ENCODE assay signal across 28 mouse cellular contexts in genomic region chr13:114909514-114909913, GRCm38 (mm10). TPM values are rescaled to one million over a fixed set of nuclear protein-coding genes. Genes with fewer than 3 reads are reported as not detected.
DNase-seq lines count a peak whose midpoint lies in the region; ATAC-seq lines count a peak whose summit lies in the region.
"Had no signal": no experiment of that assay in that cellular context is flagged by ENCODE, and none has a peak within 500 bp of the region (broad histone marks: within the 10 kb centered on the region; RNA-seq: fewer than 3 reads in every experiment).

No protein-coding gene starts in this region.

- no peak overlapping the region for H3K4me3 ChIP-seq in neural tube, embryonic 14.5 days (ENCODE audit: low read depth, low read length)
- H3K4me3 ChIP-seq: embryonic facial prominence, embryonic 13.5 days; embryonic facial prominence, embryonic 15.5 days; erythroblast, embryonic 14.5 days; forebrain, embryonic 10.5 days; forebrain, embryonic 12.5 days had no signal

- ATAC-seq in neural tube, embryonic 14.5 days (ENCODE audit: low read depth) = peak; percentile 28; the same call in 1 of the 2 replicates
- ATAC-seq in megakaryocyte, adult 5-6 weeks (ENCODE audit: poor library complexity, severe bottlenecking) = peak; percentile 43
- ATAC-seq: activated CD4-positive, CD25-positive, alpha-beta regulatory T cell, adult 4 months; CD4-positive, CD25-positive, alpha-beta regulatory T cell, adult 4 months; forebrain, embryonic 14.5 days; forebrain, embryonic 16.5 days; Patski had no signal

- H3K27ac ChIP-seq in neural tube, embryonic 14.5 days (ENCODE audit: low read depth, low read length) = no peak overlapping the region
- H3K27ac ChIP-seq: embryonic facial prominence, embryonic 13.5 days; embryonic facial prominence, embryonic 15.5 days; forebrain, embryonic 10.5 days; forebrain, embryonic 12.5 days had no signal

- no peaks in the 10 kb centered on the region for H3K36me3 ChIP-seq in neural tube, embryonic 14.5 days (ENCODE audit: control insufficient read depth, insufficient read depth, low read length)
- H3K36me3 ChIP-seq: embryonic facial prominence, embryonic 13.5 days; embryonic facial prominence, embryonic 15.5 days; forebrain, embryonic 10.5 days; forebrain, embryonic 12.5 days; G1E had no signal

- H3K27me3 ChIP-seq in neural tube, embryonic 14.5 days (ENCODE audit: control insufficient read depth, insufficient read depth, low read length) = no peaks in the 10 kb centered on the region
- H3K27me3 ChIP-seq: CH12.LX; embryonic facial prominence, embryonic 13.5 days; embryonic facial prominence, embryonic 15.5 days; forebrain, embryonic 12.5 days; Patski had no signal

- 77% methylated on average over 5 of the region's 5 CpGs for WGBS in neural tube, embryonic 14.5 days

- no peaks in the 10 kb centered on the region for H3K4me1 ChIP-seq in neural tube, embryonic 14.5 days (ENCODE audit: control insufficient read depth, insufficient read depth, low read length)
- H3K4me1 ChIP-seq: embryonic facial prominence, embryonic 13.5 days; embryonic facial prominence, embryonic 15.5 days; forebrain, embryonic 10.5 days; forebrain, embryonic 12.5 days had no signal

- DNase-seq in neural tube, embryonic 10.5 days (ENCODE audit: extremely low spot score, low spot score) = no peak
- DNase-seq in natural killer cell, adult 2 months (ENCODE audit: low spot score in 2 of 2) = peak; percentile 45 to 70
- DNase-seq in left cerebral cortex, postnatal 14 days (ENCODE audit: low spot score in 2 of 2) = no peak
- DNase-seq in retina, embryonic 14.5 days (ENCODE audit: low spot score) = no peak
- DNase-seq: adrenal gland, adult 2 months; adrenal gland, postnatal 10 days; adrenal gland, postnatal 25 days; cerebellum, adult 11 months; cerebellum, adult 18-20 months; cerebellum, adult 8-10 months; cerebellum, adult 9-11 months; cerebellum, postnatal 14 days; cerebellum, postnatal 36 days; embryo, embryonic 11 days had no signal

- intact Hi-C loops in left cerebral cortex, postnatal 14 days (cut with DNase I) = no loop called here

- no peaks in the 10 kb centered on the region for H3K9me3 ChIP-seq in neural tube, embryonic 14.5 days (ENCODE audit: control insufficient read depth, low read length)
- H3K9me3 ChIP-seq: embryonic facial prominence, embryonic 13.5 days; embryonic facial prominence, embryonic 15.5 days; forebrain, embryonic 10.5 days; forebrain, embryonic 12.5 days; G1E had no signal

- no peak overlapping the region for H3K9ac ChIP-seq in neural tube, embryonic 14.5 days (replicated peaks; ENCODE audit: low read depth, low read length)
- H3K9ac ChIP-seq: embryonic facial prominence, embryonic 13.5 days; embryonic facial prominence, embryonic 15.5 days; forebrain, embryonic 12.5 days had no signal

- no peak overlapping the region for H3K4me2 ChIP-seq in neural tube, embryonic 14.5 days (ENCODE audit: low read depth, low read length)
- H3K4me2 ChIP-seq: embryonic facial prominence, embryonic 13.5 days; embryonic facial prominence, embryonic 15.5 days; forebrain, embryonic 12.5 days had no signal

RNA-seq across cellular contexts. Expression of gene Itga2, which starts 22.4 kb away (rescaled TPM):
- 1.3 and 1.9 TPM in 2 replicates for polyA plus RNA-seq in neural tube, embryonic 14.5 days (2014; fragmentation: Nextera tagmentation; extraction: Ambion mirVana)
- total RNA-seq in megakaryocyte, adult 5-6 weeks (2015) = 1.6 and 3.5 TPM in 2 replicates
- total RNA-seq in megakaryocyte, adult 5-6 weeks (2017) = 2.4 TPM in 2 replicates
- under 1 TPM; 0.09 to 0.55 TPM for total RNA-seq in left cerebral cortex, postnatal 14 days (2021)
- total RNA-seq: CH12.LX had no signal
- polyA plus RNA-seq: erythroblast, embryonic 14.5 days; G1E had no signal

Comparison
In these comparisons a context has a peak if more than half of its experiments do, and no peak if none do; other contexts are left out.
1. DNase-seq: peak in natural killer cell, adult 2 months (2 of 2); none in neural tube, embryonic 10.5 days (single experiment), left cerebral cortex, postnatal 14 days (0 of 2) and retina, embryonic 14.5 days (single experiment).